Mouse (Mus musculus) hindbrain, embryonic 12.5 days (tissue): ENCODE data around the gene Pnpla5. TPM values are rescaled to one million over a fixed set of nuclear protein-coding genes. Genes with fewer than 3 reads are reported as not detected.

ENCODE experiments used
- ATAC-seq: fragments of 200-750 bp; cut with Nextera tagmentation; 2 replicates; pipeline ENCODE4 v1.8.0; 2017; ENCODE audit warnings: moderate TSS enrichment; ENCODE audit not compliant: low FRiP score
- H3K27ac ChIP-seq: fragments of 300-500 bp; sonication (generic); 2 replicates; pipeline ENCODE4 v1.5.1; 2016; ENCODE audit warnings: mild to moderate bottlenecking
- H3K27me3 ChIP-seq: fragments of 300-500 bp; sonication (generic); 2 replicates; pipeline ENCODE4 v1.6.1; 2016; ENCODE audit warnings: mild to moderate bottlenecking
- H3K36me3 ChIP-seq: fragments of 300-500 bp; sonication (generic); 2 replicates; pipeline ENCODE4 v1.6.1; 2016; ENCODE audit warnings: mild to moderate bottlenecking
- H3K4me1 ChIP-seq: fragments of 300-500 bp; sonication (generic); 2 replicates; pipeline ENCODE4 v1.6.1; 2016
- H3K4me2 ChIP-seq: fragments of 300-500 bp; sonication (generic); replicated peaks from 2 replicates; pipeline ENCODE4 v1.6.1; 2016; ENCODE audit warnings: mild to moderate bottlenecking
- H3K4me3 ChIP-seq: fragments of 300-500 bp; sonication (generic); 2 replicates; pipeline ENCODE4 v1.5.1; 2016; ENCODE audit warnings: mild to moderate bottlenecking
- H3K9ac ChIP-seq: fragments of 300-500 bp; sonication (generic); 2 replicates; pipeline ENCODE4 v1.6.1; 2016; ENCODE audit warnings: mild to moderate bottlenecking, moderate library complexity
- H3K9me3 ChIP-seq: fragments of 300-500 bp; sonication (generic); replicated peaks from 2 replicates; pipeline ENCODE4 v1.6.1; 2016; ENCODE audit warnings: mild to moderate bottlenecking
- WGBS: fragments of 180-500 bp; shearing (Covaris S2); methylation state at CpG from one replicate; pipeline ENCODE4 v1.1.7; 2016; 5-methylcytosine and 5-hydroxymethylcytosine counted together
- polyA plus RNA-seq: library from polyadenylated mRNA; unstranded; fragments of >200 nt; fragmentation: Nextera tagmentation; extraction: Ambion mirVana; gene quantifications from 2 replicates; pipeline ENCODE4 v1.2.1, GENCODE M21; 2016

Pnpla5 gene
- polyA plus RNA-seq, 1 experiment from 2014 or later = not detected

GRCm38 (mm10) chr15:84136473-84137415, 13.8 kb upstream of the Pnpla5 start:
- Histone ChIP-seq H3K9ac (no peak overlapping the region), H3K27ac (no peak overlapping the region), H3K4me2 (no peak overlapping the region), H3K27me3 (no peaks in the 10 kb centered on the region), H3K4me3 (no peak overlapping the region), H3K9me3 (no peaks in the 10 kb centered on the region), H3K4me1 (peaks cover 16% of the 10 kb centered on the region), H3K36me3 (no peaks in the 10 kb centered on the region)
- ATAC-seq = no peak
- WGBS = 21% methylated on average over 12 of the region's 12 CpGs

GRCm38 (mm10) chr15:84135472-84135871, 12.5 kb upstream of the Pnpla5 start:
- Histone ChIP-seq H3K4me3 (no peak overlapping the region), H3K4me2 (no peak overlapping the region), H3K36me3 (no peaks in the 10 kb centered on the region), H3K9me3 (no peaks in the 10 kb centered on the region), H3K4me1 (peaks cover 14% of the 10 kb centered on the region), H3K27me3 (no peaks in the 10 kb centered on the region), H3K9ac (no peak overlapping the region), H3K27ac (no peak overlapping the region)
- no peak for ATAC-seq
- 92% methylated on average over 5 of the region's 5 CpGs for whole genome bisulfite sequencing

GRCm38 (mm10) chr15:84133440-84133839, 10.5 kb upstream of the Pnpla5 start:
- Histone ChIP-seq H3K9ac (no peak overlapping the region), H3K9me3 (no peaks in the 10 kb centered on the region), H3K4me3 (no peak overlapping the region), H3K4me1 (peaks cover 12% of the 10 kb centered on the region), H3K27ac (no peak overlapping the region), H3K36me3 (no peaks in the 10 kb centered on the region), H3K4me2 (no peak overlapping the region), H3K27me3 (no peaks in the 10 kb centered on the region)
- 83% methylated on average over 4 of the region's 4 CpGs for WGBS
- ATAC-seq = no peak

- Histone ChIP-seq H3K4me3 (no peak overlapping the region), H3K4me1 (peaks cover 8% of the 10 kb centered on the region), H3K9ac (no peak overlapping the region), H3K36me3 (no peaks in the 10 kb centered on the region), H3K4me2 (no peak overlapping the region), H3K27ac (no peak overlapping the region), H3K9me3 (no peaks in the 10 kb centered on the region), H3K27me3 (no peaks in the 10 kb centered on the region)
- 94% methylated on average over 7 of the region's 7 CpGs for WGBS
- no peak for ATAC-seq
Observed at GRCm38 (mm10) chr15:84131971-84132370, 9.0 kb upstream of the Pnpla5 start.

- Histone ChIP-seq H3K36me3 (no peaks in the 10 kb centered on the region), H3K9ac (no peak overlapping the region), H3K27me3 (no peaks in the 10 kb centered on the region), H3K4me3 (no peak overlapping the region), H3K9me3 (no peaks in the 10 kb centered on the region), H3K27ac (no peak overlapping the region), H3K4me1 (0 out of 2 replicates have a peak, but pooled peaks cover under 1% of the 10 kb centered on the region), H3K4me2 (no peak overlapping the region)
- WGBS = 74% methylated on average over 16 of the region's 16 CpGs
- no peak for ATAC-seq
Observed at GRCm38 (mm10) chr15:84131096-84131786, 8.3 kb upstream of the Pnpla5 start.

GRCm38 (mm10) chr15:84126871-84127270, 3.9 kb upstream of the Pnpla5 start:
- no peaks in the 10 kb centered on the region for H3K4me1 ChIP-seq
- H3K9me3 ChIP-seq = no peaks in the 10 kb centered on the region
- H3K4me3 ChIP-seq = no peak overlapping the region
- no peaks in the 10 kb centered on the region for H3K36me3 ChIP-seq
- 37% methylated on average over 5 of the region's 5 CpGs for WGBS
- no peak overlapping the region for H3K4me2 ChIP-seq
- no peak overlapping the region; the same call in 1 of the 2 replicates for H3K9ac ChIP-seq
- H3K27ac ChIP-seq = no peak overlapping the region
- no peak for ATAC-seq
- H3K27me3 ChIP-seq = no peaks in the 10 kb centered on the region

- Histone ChIP-seq H3K9ac (no peak overlapping the region), H3K4me1 (no peaks in the 10 kb centered on the region), H3K9me3 (no peaks in the 10 kb centered on the region), H3K36me3 (no peaks in the 10 kb centered on the region), H3K27ac (no peak overlapping the region), H3K27me3 (no peaks in the 10 kb centered on the region), H3K4me3 (no peak overlapping the region), H3K4me2 (no peak overlapping the region)
- no peak for ATAC-seq
- 66% methylated on average over 4 of the region's 4 CpGs for WGBS
Observed at GRCm38 (mm10) chr15:84126447-84126846, 3.5 kb upstream of the Pnpla5 start.

GRCm38 (mm10) chr15:84124086-84124485, 1.1 kb upstream of the Pnpla5 start:
- ATAC-seq = no peak
- WGBS = 66% methylated on average over 7 of the region's 7 CpGs

GRCm38 (mm10) chr15:84121036-84121435, 1.9 kb downstream of the Pnpla5 start:
- H3K9me3 ChIP-seq = no peaks in the 10 kb centered on the region
- H3K4me3 ChIP-seq = no peak overlapping the region
- H3K27ac ChIP-seq = no peak overlapping the region
- no peak overlapping the region for H3K9ac ChIP-seq
- no peak for ATAC-seq
- no peaks in the 10 kb centered on the region for H3K27me3 ChIP-seq
- WGBS = 83% methylated on average over 7 of the region's 7 CpGs
- H3K36me3 ChIP-seq = no peaks in the 10 kb centered on the region
- no peak overlapping the region for H3K4me2 ChIP-seq
- H3K4me1 ChIP-seq = no peaks in the 10 kb centered on the region

More at GRCm38 (mm10) chr15:84124086-84124485, 1.1 kb upstream of the Pnpla5 start:
- Histone ChIP-seq H3K4me2 (no peak overlapping the region), H3K4me1 (no peaks in the 10 kb centered on the region), H3K27ac (no peak overlapping the region), H3K9me3 (no peaks in the 10 kb centered on the region), H3K4me3 (no peak overlapping the region), H3K36me3 (no peaks in the 10 kb centered on the region), H3K27me3 (no peaks in the 10 kb centered on the region), H3K9ac (no peak overlapping the region)

GRCm38 (mm10) chr15:84120612-84121011, 2.4 kb downstream of the Pnpla5 start:
- Histone ChIP-seq H3K9ac (no peak overlapping the region), H3K9me3 (no peaks in the 10 kb centered on the region), H3K36me3 (no peaks in the 10 kb centered on the region), H3K27me3 (no peaks in the 10 kb centered on the region), H3K4me3 (no peak overlapping the region), H3K4me2 (no peak overlapping the region), H3K4me1 (no peaks in the 10 kb centered on the region), H3K27ac (no peak overlapping the region)
- ATAC-seq = no peak
- 26% methylated on average over 6 of the region's 6 CpGs for WGBS

GRCm38 (mm10) chr15:84116466-84116865, 6.5 kb downstream of the Pnpla5 start:
- ATAC-seq = no peak
- no peaks in the 10 kb centered on the region for H3K27me3 ChIP-seq
- H3K9ac ChIP-seq = no peak overlapping the region
- 72% methylated on average over 1 of the region's 1 CpGs for WGBS
- H3K27ac ChIP-seq = no peak overlapping the region
- no peak overlapping the region for H3K4me3 ChIP-seq
- H3K4me1 ChIP-seq = no peaks in the 10 kb centered on the region
- H3K36me3 ChIP-seq = no peaks in the 10 kb centered on the region
- H3K4me2 ChIP-seq = no peak overlapping the region
- H3K9me3 ChIP-seq = no peaks in the 10 kb centered on the region

GRCm38 (mm10) chr15:84115727-84116126, 7.2 kb downstream of the Pnpla5 start:
- WGBS = 55% methylated on average over 5 of the region's 5 CpGs

More at GRCm38 (mm10) chr15:84115727-84116126, 7.2 kb downstream of the Pnpla5 start:
- Histone ChIP-seq H3K4me2 (no peak overlapping the region), H3K36me3 (no peaks in the 10 kb centered on the region), H3K27me3 (no peaks in the 10 kb centered on the region), H3K9me3 (no peaks in the 10 kb centered on the region), H3K4me3 (no peak overlapping the region), H3K27ac (no peak overlapping the region), H3K4me1 (no peaks in the 10 kb centered on the region), H3K9ac (no peak overlapping the region)
- ATAC-seq = no peak
